Mouse (Mus musculus): Measurements from ENCODE around the gene Myo18a.

Gene Myo18a

GRCm38 (mm10) chr11:77770346-77770745 is 7.3 kb downstream of the Myo18a start:
- CTCF ChIA-PET: interaction anchor here (0.6 kb wide), 1 partner anchor 69 kb away, joined by 3 read pairs; no protein-coding TSS in a partner anchor

- CTCF ChIA-PET: interaction anchor here (0.6 kb wide), 1 partner anchor 323 kb away, joined by 3 read pairs; the partner anchor contains the start of gene Fam222b
These were observed 9.1 kb downstream of the Myo18a start for GRCm38 (mm10) chr11:77771879-77772713.

GRCm38 (mm10) chr11:77775701-77776400 is 12.8 kb downstream of the Myo18a start:
- CTCF ChIA-PET: interaction anchor here (0.7 kb wide), 1 partner anchor 358 kb away, joined by 3 read pairs; no protein-coding TSS in a partner anchor

DNA sequence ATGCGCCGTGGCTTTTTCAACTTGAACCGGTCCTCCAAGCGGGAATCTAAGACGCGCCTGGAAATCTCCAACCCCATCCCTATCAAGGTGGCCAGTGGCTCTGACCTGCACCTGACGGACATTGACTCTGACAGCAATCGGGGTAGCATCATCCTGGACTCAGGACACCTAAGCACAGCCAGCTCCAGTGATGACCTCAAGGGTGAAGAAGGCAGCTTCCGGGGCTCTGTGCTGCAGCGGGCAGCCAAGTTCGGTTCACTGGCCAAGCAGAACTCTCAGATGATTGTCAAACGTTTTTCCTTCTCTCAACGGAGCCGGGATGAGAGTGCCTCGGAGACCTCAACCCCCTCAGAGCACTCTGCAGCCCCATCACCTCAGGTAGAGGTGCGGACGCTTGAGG is 14.4 kb downstream of the Myo18a start:
- CTCF ChIA-PET: interaction anchor here (0.7 kb wide), 1 partner anchor 9 kb away, joined by 3 read pairs; no protein-coding TSS in a partner anchor

- CTCF ChIA-PET: no interaction called here
These were observed 14.9 kb downstream of the Myo18a start for GRCm38 (mm10) chr11:77777937-77778336.

GRCm38 (mm10) chr11:77779240-77779639 is 16.2 kb downstream of the Myo18a start:
- CTCF ChIA-PET: no interaction called here

GRCm38 (mm10) chr11:77781088-77781487 is 18.0 kb downstream of the Myo18a start:
- CTCF ChIA-PET: no interaction called here

- CTCF ChIA-PET: interaction anchor here (0.7 kb wide), 1 partner anchor 13 kb away, joined by 4 read pairs; no protein-coding TSS in a partner anchor
These were observed 19.2 kb downstream of the Myo18a start for GRCm38 (mm10) chr11:77782104-77782815.

GRCm38 (mm10) chr11:77783211-77783746 is 20.2 kb downstream of the Myo18a start:
- CTCF ChIA-PET: interaction anchor here (0.7 kb wide), 1 partner anchor 14 kb away, joined by 4 read pairs; no protein-coding TSS in a partner anchor

GRCm38 (mm10) chr11:77783747-77784646 is 21.0 kb downstream of the Myo18a start:
- CTCF ChIA-PET: interaction anchor here (0.5 to 1.2 kb wide), 2 partner anchors 17 to 19 kb away, joined by 3 read pairs; no protein-coding TSS in a partner anchor

DNA sequence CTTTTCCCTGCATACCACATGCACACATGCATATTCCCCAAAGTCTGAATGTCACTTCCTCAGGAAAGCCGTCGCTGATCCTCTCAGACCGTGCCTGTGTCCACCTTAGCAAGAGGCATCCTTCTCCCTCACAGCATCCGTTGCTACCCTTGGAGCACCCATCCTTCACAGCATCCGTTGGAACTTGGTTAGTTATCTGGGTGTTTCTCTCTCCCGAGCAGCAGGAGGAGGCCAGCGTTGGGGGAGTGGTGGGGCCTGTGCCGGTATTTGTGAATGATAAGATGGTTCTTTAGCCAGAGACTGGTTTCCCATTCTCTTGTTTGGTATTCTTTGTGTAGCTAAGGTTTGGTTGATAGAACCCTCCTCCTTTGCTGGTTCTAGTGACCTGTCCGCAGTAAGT is 21.8 kb downstream of the Myo18a start:
- CTCF ChIA-PET: interaction anchor here (0.5 to 1.2 kb wide), 2 partner anchors 18 to 77 kb away, joined by 3 read pairs; no protein-coding TSS in a partner anchor

DNA sequence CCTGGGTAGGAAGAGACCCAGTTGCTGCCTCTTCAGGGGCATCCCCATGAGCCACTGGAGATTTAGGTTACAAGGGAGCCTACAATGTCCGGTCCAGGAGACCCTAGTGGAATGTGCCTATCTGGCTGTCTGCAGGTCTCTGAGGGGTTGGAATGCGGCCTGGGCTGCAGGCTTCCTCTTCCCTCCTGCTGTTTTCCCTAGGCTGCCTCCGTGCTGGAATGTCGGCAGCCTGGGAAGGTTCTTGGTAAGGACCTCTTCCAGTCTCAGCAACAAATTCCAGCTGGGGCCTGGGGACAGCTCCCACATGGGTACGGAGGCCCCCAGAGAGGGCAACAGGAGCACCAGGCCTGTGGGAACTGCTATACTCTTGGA is 22.3 kb downstream of the Myo18a start:
- CTCF ChIA-PET: interaction anchor here (0.5 to 1.2 kb wide), 2 partner anchors 19 to 78 kb away, joined by 3 read pairs; no protein-coding TSS in a partner anchor

- CTCF ChIA-PET: interaction anchor here (0.6 kb wide), 2 partner anchors 9 to 75 kb away, joined by 3 to 5 read pairs; no protein-coding TSS in a partner anchor
These were observed 22.9 kb downstream of the Myo18a start for GRCm38 (mm10) chr11:77785768-77786561.

GRCm38 (mm10) chr11:77787707-77788106 is 24.7 kb downstream of the Myo18a start, which contains the start of gene Gm10277:
TSS of gene Gm10277 (minus strand) at chr11:77787747.
- CTCF ChIA-PET: no interaction called here

DNA sequence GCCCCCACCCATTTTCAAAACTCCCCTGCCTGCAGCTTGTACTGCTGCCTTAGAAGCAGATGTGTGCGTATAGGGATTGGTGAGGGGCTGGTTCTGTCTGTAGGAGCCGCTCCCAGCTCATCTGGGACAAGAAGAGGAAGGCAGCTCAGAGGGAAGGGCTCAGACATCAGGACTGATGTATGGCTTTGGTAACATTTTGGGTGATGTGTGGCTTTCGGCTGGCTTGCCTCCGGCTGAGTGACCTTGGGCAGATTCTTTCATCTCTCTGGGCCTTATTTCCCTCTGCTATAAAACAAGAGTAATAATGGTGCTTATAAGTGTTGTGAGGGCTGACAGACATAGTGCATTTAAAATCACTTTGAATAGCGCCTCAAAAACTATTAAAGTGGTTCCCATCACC is 26.5 kb downstream of the Myo18a start:
- CTCF ChIA-PET: interaction anchor here (0.7 kb wide), 1 partner anchor 183 kb away, joined by 13 read pairs; no protein-coding TSS in a partner anchor

- CTCF ChIA-PET: no interaction called here
These were observed 27.2 kb downstream of the Myo18a start for GRCm38 (mm10) chr11:77790286-77790685.

DNA sequence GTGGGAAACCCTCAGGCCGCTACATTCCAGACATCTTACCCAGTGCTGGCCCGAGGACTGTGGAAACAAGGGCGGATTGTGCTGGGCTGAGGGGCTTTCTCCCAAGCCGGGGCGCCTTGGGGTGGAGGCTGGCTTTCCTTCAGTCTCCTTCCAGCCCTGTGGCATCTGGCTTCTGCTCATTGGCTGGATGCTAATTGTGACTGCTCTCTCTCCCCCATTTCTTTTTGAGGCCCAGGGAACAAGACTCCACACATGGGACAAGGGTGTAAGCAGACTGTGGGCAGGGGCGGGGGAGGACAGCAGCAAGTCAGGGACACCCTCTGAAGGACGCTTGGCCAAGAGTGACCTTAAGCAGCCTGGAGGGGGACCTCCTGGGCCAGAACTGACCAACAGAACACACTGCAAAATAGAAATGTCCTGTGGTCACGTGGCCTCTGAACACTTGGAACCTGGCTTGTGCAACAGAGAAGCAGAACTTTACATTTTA is 28.2 kb downstream of the Myo18a start:
- CTCF ChIA-PET: no interaction called here

GRCm38 (mm10) chr11:77791752-77792565 is 28.9 kb downstream of the Myo18a start:
- CTCF ChIA-PET: interaction anchor here (0.6 to 1.0 kb wide), 2 partner anchors 29 to 494 kb away, joined by 3 read pairs; partner anchors contain the start of gene Myo18a
